Mouse (Mus musculus): ENCODE measurements around the gene Smim22. TPM values are rescaled to one million over a fixed set of nuclear protein-coding genes. Genes with fewer than 3 reads are reported as not detected.

Smim22 gene
- polyA plus RNA-seq, 1 experiment from 2014 or later: 4.7 TPM

DNA sequence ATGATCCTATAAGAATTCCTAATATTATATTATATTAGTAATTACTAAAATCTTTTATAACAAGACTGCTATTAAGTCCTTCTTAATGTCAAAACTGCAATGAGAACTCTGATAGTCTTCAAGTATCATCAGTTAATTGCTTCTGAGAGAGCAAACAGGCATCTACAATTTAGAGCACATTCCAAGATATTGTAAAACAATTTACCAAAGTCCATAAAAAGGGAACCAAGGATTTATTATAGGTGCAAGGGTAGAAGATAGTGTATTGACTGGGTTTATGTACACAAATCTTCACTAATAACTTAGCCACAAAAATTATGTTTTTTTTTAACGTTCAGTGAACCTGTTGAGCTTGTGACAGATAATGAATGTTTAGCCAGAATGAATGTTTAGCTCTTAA is 8.1 kb upstream of the Smim22 start:
- no peaks in the 10 kb centered on the region for H3K36me3 ChIP-seq (replicated peaks; ENCODE audit: control insufficient read depth, insufficient read depth)
- ATAC-seq (ENCODE audit: low FRiP score) (no peak), DNase-seq (ENCODE audit: low spot score) (no peak)
- no peak overlapping the region for H3K9ac ChIP-seq
- H3K4me3 ChIP-seq (replicated peaks; ENCODE audit: low read length): no peak overlapping the region
- no peaks in the 10 kb centered on the region for H3K4me1 ChIP-seq (replicated peaks; ENCODE audit: control insufficient read depth, insufficient read depth, low read length)
- no peaks in the 10 kb centered on the region for H3K27me3 ChIP-seq (ENCODE audit: control insufficient read depth, insufficient read depth, low read length)
- WGBS: 87% methylated on average over 1 of the region's 1 CpGs
- H3K9me3 ChIP-seq (ENCODE audit: control insufficient read depth, low read length): no peaks in the 10 kb centered on the region
- H3K4me2 ChIP-seq (replicated peaks): no peak overlapping the region
- H3K27ac ChIP-seq: no peak overlapping the region

DNA sequence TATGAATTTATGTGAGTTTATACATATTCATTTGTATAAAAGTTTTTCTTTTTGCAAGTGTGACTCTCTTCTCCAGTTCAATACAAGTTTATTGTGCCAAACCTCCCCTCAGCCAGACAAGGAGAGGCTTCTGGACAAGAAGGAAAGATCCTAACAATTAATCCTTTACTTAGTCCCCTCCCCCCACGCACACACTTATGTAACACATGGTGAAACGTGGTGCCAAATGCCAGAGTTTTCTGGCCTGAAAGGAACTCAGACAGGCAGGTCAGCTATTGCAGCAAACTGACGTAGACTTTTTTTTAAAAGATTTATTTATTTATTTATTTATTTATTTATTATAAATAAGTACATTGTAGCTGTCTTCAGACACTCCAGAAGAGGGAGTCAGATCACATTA is 6.5 kb upstream of the Smim22 start:
- WGBS: 77% methylated on average over 3 of the region's 3 CpGs
- ATAC-seq (ENCODE audit: low FRiP score) (no peak), DNase-seq (ENCODE audit: low spot score) (no peak)
- H3K4me2 ChIP-seq (replicated peaks): no peak overlapping the region
- no peaks in the 10 kb centered on the region for H3K36me3 ChIP-seq (replicated peaks; ENCODE audit: control insufficient read depth, insufficient read depth)
- no peak overlapping the region for H3K27ac ChIP-seq
- no peak overlapping the region for H3K4me3 ChIP-seq (replicated peaks; ENCODE audit: low read length)
- H3K4me1 ChIP-seq (replicated peaks; ENCODE audit: control insufficient read depth, insufficient read depth, low read length): no peaks in the 10 kb centered on the region
- H3K9ac ChIP-seq: no peak overlapping the region
- H3K9me3 ChIP-seq (ENCODE audit: control insufficient read depth, low read length): no peaks in the 10 kb centered on the region
- no peaks in the 10 kb centered on the region for H3K27me3 ChIP-seq (ENCODE audit: control insufficient read depth, insufficient read depth, low read length)

DNA sequence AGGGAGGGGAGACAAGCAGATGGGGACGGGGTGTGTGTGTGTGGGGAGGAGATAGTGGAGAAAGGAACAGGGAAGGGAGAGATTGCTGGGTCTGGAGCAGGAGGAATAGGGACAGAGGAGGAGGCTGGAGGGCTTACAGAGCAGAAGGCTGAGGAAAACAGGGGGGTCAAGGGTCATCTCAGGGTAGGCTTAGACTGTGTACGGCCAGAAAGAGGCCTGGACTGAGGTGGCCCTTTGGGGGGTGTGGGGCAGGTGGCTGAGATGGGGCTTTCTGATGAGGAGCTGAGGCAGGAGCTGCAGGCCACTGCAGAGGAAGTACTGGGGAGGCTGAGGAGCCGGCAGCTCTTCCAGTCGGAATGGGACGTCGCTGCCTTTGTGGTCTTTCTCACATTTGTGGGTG is 404 bp downstream of the Smim22 start:
- Histone ChIP-seq H3K4me3 (replicated peaks; ENCODE audit: low read length) (no peak overlapping the region), H3K4me2 (replicated peaks) (no peak overlapping the region), H3K27ac (no peak overlapping the region), H3K9me3 (ENCODE audit: control insufficient read depth, low read length) (no peaks in the 10 kb centered on the region), H3K4me1 (replicated peaks; ENCODE audit: control insufficient read depth, insufficient read depth, low read length) (peaks cover 6% of the 10 kb centered on the region; the same call in 1 of the 2 replicates), H3K27me3 (ENCODE audit: control insufficient read depth, insufficient read depth, low read length) (no peaks in the 10 kb centered on the region), H3K9ac (no peak overlapping the region), H3K36me3 (replicated peaks; ENCODE audit: control insufficient read depth, insufficient read depth) (peaks cover 8% of the 10 kb centered on the region; the same call in 1 of the 2 replicates)
- DNase-seq (ENCODE audit: low spot score) (no peak), ATAC-seq (ENCODE audit: low FRiP score) (no peak)
- WGBS: 62% methylated on average over 6 of the region's 6 CpGs

DNA sequence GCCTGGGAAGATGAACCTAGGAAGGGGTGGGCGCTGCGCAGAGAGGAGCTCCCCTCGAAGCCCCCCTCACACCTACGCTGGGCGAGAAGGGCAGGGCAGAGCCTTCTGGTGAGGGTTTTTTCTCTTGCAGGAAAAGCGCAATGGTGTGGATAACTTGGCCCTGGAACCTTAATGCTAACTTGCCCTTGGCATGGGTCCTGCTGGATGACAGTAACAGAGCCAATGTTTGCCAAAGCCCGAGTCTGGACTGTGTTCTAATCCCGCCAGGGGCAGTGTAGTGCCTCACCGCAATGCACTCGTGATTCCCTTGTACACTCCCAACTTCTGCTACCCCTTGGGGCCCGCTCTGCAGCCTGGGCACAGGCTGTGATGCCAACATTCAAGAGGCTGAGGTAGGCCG is 988 bp downstream of the Smim22 start:
- Histone ChIP-seq H3K4me1 (replicated peaks; ENCODE audit: control insufficient read depth, insufficient read depth, low read length) (peaks cover 7% of the 10 kb centered on the region; the same call in 1 of the 2 replicates), H3K4me3 (replicated peaks; ENCODE audit: low read length) (no peak overlapping the region), H3K36me3 (replicated peaks; ENCODE audit: control insufficient read depth, insufficient read depth) (peaks cover 8% of the 10 kb centered on the region; the same call in 1 of the 2 replicates), H3K9ac (no peak overlapping the region), H3K27me3 (ENCODE audit: control insufficient read depth, insufficient read depth, low read length) (no peaks in the 10 kb centered on the region), H3K27ac (no peak overlapping the region), H3K4me2 (replicated peaks) (no peak overlapping the region), H3K9me3 (ENCODE audit: control insufficient read depth, low read length) (no peaks in the 10 kb centered on the region)
- WGBS: 85% methylated on average over 12 of the region's 12 CpGs
- DNase-seq (ENCODE audit: low spot score): no peak
- ATAC-seq (ENCODE audit: low FRiP score): no peak

DNA sequence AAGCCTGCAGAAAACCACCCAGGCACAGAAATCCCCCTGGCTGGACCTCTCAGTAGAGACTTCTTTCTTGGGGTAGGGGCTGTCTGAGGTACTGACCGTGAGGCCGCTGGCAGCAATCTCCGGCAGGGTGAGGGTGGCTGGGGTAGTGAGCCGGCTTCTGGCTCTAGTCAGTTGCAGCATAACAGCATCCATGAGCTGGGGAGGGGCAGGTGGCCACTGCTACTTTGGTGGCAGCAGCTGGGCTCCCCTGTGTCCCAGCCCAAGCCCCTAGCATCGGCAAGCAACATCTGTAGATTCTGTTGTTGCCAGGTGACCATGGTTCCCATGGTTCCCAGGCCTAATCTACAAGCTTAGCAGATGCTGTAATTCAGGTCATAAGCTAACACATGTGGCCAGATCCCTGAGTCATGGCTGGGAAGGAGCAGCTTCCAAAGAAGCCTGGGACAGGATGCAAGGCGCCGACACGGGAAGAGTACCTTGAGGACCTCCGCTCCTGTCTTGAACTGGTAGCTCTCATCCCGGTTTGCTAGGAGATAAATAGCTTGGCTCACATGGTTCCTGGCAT is 3.4 kb downstream of the Smim22 start:
- Histone ChIP-seq H3K9me3 (ENCODE audit: control insufficient read depth, low read length) (no peaks in the 10 kb centered on the region), H3K4me3 (replicated peaks; ENCODE audit: low read length) (no peak overlapping the region), H3K4me1 (replicated peaks; ENCODE audit: control insufficient read depth, insufficient read depth, low read length) (peaks cover 7% of the 10 kb centered on the region; the same call in 1 of the 2 replicates), H3K36me3 (replicated peaks; ENCODE audit: control insufficient read depth, insufficient read depth) (peaks cover 19% of the 10 kb centered on the region), H3K27me3 (ENCODE audit: control insufficient read depth, insufficient read depth, low read length) (no peaks in the 10 kb centered on the region), H3K9ac (no peak overlapping the region), H3K4me2 (replicated peaks) (no peak overlapping the region), H3K27ac (no peak overlapping the region)
- no peak for ATAC-seq (ENCODE audit: low FRiP score)
- no peak for DNase-seq (ENCODE audit: low spot score)
- WGBS: 82% methylated on average over 10 of the region's 10 CpGs

DNA sequence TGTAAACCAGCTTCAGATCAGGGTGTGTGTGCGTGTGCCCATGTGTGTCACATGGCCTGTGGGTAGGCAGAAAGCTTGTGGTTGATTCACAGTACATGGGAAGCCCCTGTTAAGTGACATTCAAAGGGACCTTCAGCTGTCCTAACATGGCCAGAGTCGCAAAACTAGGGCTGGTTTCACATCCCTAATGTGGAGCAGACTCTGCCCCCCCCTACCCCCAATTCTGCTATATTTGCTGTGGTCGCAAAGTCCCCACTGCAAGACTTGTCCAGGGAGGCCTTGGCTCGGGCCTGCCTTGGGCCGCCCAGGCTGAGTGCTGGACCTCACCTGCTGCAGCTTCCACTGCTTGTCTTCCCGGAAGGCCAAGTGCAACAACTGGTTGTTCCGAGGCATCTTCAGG is 4.2 kb downstream of the Smim22 start:
- H3K27ac ChIP-seq: no peak overlapping the region
- H3K4me2 ChIP-seq (replicated peaks): no peak overlapping the region
- H3K9ac ChIP-seq: no peak overlapping the region
- no peak for DNase-seq (ENCODE audit: low spot score)
- no peaks in the 10 kb centered on the region for H3K27me3 ChIP-seq (ENCODE audit: control insufficient read depth, insufficient read depth, low read length)
- 91% methylated on average over 7 of the region's 7 CpGs for WGBS
- H3K9me3 ChIP-seq (ENCODE audit: control insufficient read depth, low read length): no peaks in the 10 kb centered on the region
- H3K4me1 ChIP-seq (replicated peaks; ENCODE audit: control insufficient read depth, insufficient read depth, low read length): peaks cover 7% of the 10 kb centered on the region; the same call in 1 of the 2 replicates
- H3K4me3 ChIP-seq (replicated peaks; ENCODE audit: low read length): no peak overlapping the region
- H3K36me3 ChIP-seq (replicated peaks; ENCODE audit: control insufficient read depth, insufficient read depth): peaks cover 28% of the 10 kb centered on the region
- ATAC-seq (ENCODE audit: low FRiP score): no peak

DNA sequence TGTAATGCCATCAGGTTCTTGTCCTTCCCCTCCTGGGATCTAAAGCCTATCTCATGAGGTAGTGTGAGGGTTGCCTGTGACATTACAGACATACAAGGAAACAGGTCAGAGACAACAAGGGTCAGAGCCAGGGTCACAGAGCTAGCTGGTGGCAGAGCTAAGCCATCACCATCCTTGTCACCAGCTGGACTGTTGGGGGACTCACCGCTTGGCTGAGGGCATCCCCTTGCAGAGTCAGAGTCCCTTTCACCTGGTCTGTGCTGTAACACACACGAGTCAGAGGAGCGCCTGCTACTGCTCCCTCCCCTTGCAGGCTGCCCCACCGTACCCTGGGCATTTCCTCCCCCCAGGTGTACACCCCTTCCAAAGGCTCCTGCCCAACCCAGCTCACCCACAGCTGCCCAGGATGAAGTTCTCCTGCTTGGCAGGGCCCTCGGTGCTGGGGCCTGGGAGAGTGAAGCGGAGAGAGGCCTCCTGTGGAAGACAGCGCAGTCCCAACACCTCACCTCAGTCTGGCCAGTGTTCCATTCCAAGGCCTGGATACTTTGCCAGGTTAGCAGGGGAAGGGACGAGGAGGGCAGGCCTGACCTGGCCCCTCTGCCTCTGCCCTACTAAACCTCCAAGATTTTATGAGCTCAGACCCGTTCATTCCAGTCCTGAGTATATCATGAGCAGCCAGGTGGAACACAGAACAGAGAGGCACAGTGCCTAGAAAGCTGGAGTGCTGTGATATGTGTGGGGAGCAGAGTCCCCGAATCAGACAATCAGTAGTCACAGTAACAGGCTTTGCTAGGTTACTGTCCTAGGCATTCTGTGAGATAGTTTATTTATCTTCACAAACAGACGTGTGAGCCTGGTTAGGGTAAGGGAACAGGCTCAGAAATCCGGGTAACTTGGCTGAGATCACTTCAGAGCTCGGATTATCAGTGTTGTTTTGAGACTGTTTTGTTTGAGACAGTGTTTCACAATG is 5.2 kb downstream of the Smim22 start:
- Histone ChIP-seq H3K27ac (peak overlapping the region; percentile 79; the same call in 1 of the 2 replicates), H3K27me3 (ENCODE audit: control insufficient read depth, insufficient read depth, low read length) (no peaks in the 10 kb centered on the region), H3K36me3 (replicated peaks; ENCODE audit: control insufficient read depth, insufficient read depth) (peaks cover 38% of the 10 kb centered on the region), H3K4me2 (replicated peaks) (peak overlapping the region; percentile 64), H3K4me1 (replicated peaks; ENCODE audit: control insufficient read depth, insufficient read depth, low read length) (peaks cover 7% of the 10 kb centered on the region; the same call in 1 of the 2 replicates), H3K4me3 (replicated peaks; ENCODE audit: low read length) (peak overlapping the region; percentile 55), H3K9me3 (ENCODE audit: control insufficient read depth, low read length) (no peaks in the 10 kb centered on the region), H3K9ac (peak overlapping the region; percentile 65)
- 56% methylated on average over 13 of the region's 13 CpGs for WGBS
- DNase-seq (ENCODE audit: low spot score): no peak
- ATAC-seq (ENCODE audit: low FRiP score): no peak

DNA sequence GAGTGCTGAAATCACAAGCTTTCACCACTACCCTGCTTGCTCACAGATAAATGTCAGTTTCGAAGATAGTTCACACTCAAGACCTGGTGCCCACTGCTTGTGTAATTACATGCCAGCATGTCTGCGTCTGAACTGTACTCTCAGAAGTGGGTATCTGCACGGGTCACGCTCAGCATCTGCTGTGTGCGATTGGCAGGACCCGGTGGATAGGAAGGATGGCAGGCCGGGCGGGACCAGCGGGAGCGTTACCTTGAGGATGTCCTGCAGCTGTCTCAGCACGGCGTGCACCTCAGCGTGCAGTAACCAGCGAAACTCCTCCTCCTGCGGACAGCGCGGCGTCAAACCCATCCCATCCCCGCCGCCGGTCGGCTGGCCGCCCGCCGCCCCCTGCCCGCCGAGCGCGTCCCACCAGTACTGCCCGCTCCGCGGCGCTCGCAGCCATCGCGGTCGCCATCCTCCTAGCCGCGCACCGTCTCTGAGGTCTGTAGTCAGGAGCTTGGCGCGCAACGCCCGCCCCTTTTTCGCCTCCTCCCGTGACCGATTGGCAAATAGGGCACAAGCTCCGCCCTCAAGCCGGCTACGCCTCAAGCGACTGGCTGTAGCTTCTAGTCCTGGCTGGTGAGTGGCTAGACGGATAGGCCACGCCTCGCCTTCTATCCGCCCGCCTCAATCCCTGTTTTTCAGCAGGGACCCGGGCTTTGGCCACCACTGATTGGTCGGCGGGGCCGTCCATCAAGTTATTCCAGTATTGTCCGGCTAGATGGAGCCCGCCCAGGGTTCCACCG is 6.2 kb downstream of the Smim22 start, which contains the start of gene Rogdi:
Gene Rogdi (minus strand): TSS at position 500 of the 785 bp plus-strand sequence.
- ATAC-seq (ENCODE audit: low FRiP score) (peak; percentile 99), DNase-seq (ENCODE audit: low spot score) (peak; percentile 99)
- H3K27me3 ChIP-seq (ENCODE audit: control insufficient read depth, insufficient read depth, low read length): no peaks in the 10 kb centered on the region
- H3K27ac ChIP-seq: peak within 1 kb of the TSS; percentile 79
- WGBS: under 1% methylated on average over 62 of the region's 63 CpGs
- peak within 1 kb of the TSS; percentile 55 for H3K4me3 ChIP-seq (replicated peaks; ENCODE audit: low read length)
- H3K9me3 ChIP-seq (ENCODE audit: control insufficient read depth, low read length): no peaks in the 10 kb centered on the region
- peaks cover 47% of the 10 kb centered on the region for H3K36me3 ChIP-seq (replicated peaks; ENCODE audit: control insufficient read depth, insufficient read depth)
- H3K9ac ChIP-seq: peak within 1 kb of the TSS; percentile 65
- H3K4me2 ChIP-seq (replicated peaks): peak within 1 kb of the TSS; percentile 64
- H3K4me1 ChIP-seq (replicated peaks; ENCODE audit: control insufficient read depth, insufficient read depth, low read length): peaks cover 7% of the 10 kb centered on the region; the same call in 1 of the 2 replicates

DNA sequence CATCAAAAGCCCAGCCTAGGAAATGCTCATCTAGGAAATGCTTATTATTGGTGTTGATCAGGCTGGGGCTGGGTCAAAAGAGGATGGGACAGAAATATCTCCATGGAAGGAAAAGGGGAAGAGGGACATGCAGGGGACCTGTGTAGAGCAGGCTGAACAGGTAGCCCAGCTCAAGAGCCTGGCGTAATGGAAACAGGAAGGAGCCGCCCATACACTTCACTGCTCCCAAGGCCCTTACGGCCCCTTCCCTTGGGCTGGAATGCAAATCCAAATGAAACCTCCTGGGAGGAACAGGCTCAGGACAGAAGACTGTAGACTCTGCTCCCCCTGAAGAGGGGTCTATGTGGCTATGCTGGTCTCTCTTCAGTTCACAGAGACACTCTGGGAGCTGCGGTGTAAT is 7.5 kb downstream of the Smim22 start:
- peaks cover 7% of the 10 kb centered on the region; the same call in 1 of the 2 replicates for H3K4me1 ChIP-seq (replicated peaks; ENCODE audit: control insufficient read depth, insufficient read depth, low read length)
- no peak for ATAC-seq (ENCODE audit: low FRiP score)

More for the DNA sequence above, 7.5 kb downstream of the Smim22 start:
- Histone ChIP-seq H3K27me3 (ENCODE audit: control insufficient read depth, insufficient read depth, low read length) (no peaks in the 10 kb centered on the region), H3K36me3 (replicated peaks; ENCODE audit: control insufficient read depth, insufficient read depth) (peaks cover 61% of the 10 kb centered on the region), H3K4me3 (replicated peaks; ENCODE audit: low read length) (no peak overlapping the region), H3K9me3 (ENCODE audit: control insufficient read depth, low read length) (no peaks in the 10 kb centered on the region), H3K4me2 (replicated peaks) (no peak overlapping the region), H3K9ac (no peak overlapping the region), H3K27ac (no peak overlapping the region)
- DNase-seq (ENCODE audit: low spot score): no peak
- WGBS: 97% methylated on average over 4 of the region's 4 CpGs

All from hindbrain, embryonic 14.5 days (tissue).